Mouse (Mus musculus): Measurements from ENCODE around the gene Tnfrsf21.

DNA sequence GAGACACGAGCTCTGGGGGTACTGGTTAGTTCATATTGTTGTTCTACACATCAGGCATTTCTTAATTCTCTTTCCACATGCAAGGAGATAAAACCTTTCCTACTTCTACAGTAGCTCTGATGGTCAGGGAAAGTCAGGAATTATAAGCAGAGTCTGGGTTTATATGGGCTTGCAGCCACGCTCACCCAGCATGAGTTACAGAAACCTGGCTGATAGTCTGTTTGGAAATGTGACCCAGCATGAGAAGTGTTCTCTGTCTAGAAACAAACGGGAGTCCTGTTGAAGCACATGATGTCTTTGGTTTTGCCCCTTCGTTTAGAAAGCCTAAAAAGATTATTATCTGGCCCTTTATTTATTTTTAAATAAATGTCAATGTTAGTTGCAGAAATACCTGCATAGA is 118.6 kb downstream of the Tnfrsf21 start:
- TF ChIP-seq CTCF (IDR thresholded peaks at IDR 0.05; ENCODE audit: low read depth, low read length): no peak
- no peak for TF ChIP-seq POLR2A (IDR thresholded peaks at IDR 0.05; ENCODE audit: borderline replicate concordance, low read depth, low read length)

All from bone marrow macrophage, adult 2 months (primary cell).